Mouse (Mus musculus) gastrocnemius, adult 18-20 months (tissue): ENCODE data around the gene Col7a1. TPM values are rescaled to one million over a fixed set of nuclear protein-coding genes. Genes with fewer than 3 reads are reported as not detected.

Experiments used
- DNase-seq: peaks from one replicate; pipeline ENCODE4 v3.0.0; 2021; ENCODE audit warnings: low spot score
- total RNA-seq, 2 experiments: library from RNA; stranded (reverse); gene quantifications; 2 replicates each; pipeline ENCODE4 v1.2.3; 2021

Col7a1 gene
- total RNA-seq, 2 experiments from 2014 or later = 2.2 to 3.5 TPM

DNA sequence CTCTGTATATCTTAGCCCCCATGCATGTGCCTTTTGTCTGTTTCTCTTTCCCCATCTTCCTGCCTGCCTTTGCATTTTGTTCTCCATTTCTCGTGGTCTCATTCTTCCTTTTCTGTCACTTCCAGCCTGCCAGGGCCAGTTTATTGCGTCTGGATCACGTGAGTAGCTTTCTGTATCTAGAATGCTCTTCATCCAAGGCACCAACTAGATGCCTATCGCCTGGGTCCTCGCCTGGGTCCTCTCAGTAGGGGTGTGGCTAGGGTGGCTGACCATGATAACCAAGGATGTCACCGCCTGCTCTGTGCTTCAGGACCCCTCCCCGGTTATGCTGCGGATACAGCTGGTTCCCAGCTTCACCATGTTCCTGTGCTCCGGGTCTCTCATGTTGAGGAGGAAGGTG is 29.8 kb downstream of the Col7a1 start:
- DNase-seq = no peak

DNA sequence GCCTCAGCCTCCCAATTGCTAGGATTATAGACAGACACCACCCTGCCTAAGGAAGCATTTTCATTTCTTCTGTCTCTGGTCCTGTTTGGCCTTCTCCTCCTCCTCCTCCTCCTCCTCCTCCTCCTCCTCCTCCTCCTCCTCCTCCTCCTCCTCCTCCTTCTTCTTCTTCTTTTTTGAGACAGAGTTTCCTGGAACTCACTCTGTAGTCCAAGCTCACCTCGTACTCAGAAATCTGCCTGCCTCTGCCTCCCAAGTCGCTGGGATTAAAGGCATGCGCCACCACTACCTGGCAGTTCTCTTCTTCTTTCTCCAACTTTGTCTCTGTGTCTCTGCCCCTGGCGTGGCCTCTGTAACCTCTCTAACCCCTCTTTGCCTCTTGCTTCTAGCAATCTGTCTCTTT is 32.3 kb downstream of the Col7a1 start, which contains the start of gene Ucn2:
Ucn2 (plus strand) TSS at position 301 of the 400 bp plus-strand sequence.
- DNase-seq = no peak

DNA sequence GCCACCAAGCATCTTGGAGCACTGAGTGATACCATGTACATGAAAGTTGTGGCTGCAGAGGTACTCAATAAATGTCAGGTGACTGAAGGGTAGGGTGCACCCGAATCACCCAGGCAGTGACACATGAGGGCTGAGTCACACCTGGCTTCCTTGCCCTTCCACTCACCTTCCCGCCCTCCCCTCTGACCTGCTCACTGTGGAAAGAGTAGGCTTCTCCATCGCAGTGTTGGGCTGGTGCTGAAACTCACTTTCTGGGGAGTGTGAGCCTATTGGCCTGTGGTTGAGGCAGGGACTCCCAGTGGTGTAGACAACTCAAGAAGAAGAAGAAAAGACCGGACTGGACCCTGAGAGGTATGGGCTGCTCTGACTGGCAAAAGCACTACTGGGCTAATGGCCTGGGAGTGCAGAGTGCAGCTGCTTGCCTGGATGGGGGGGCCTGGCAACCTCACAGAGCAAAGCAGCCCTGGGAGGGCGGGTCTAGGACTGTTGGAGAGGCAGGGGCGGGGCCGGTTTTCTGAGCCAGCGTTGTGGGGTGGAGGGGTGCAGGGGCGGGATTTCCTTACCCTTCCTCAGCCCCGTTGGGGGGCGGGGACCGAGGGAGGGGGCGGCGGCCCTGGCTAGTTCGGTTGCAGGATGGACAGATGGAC is 34.4 kb downstream of the Col7a1 start:
- DNase-seq = peak; percentile 68

DNA sequence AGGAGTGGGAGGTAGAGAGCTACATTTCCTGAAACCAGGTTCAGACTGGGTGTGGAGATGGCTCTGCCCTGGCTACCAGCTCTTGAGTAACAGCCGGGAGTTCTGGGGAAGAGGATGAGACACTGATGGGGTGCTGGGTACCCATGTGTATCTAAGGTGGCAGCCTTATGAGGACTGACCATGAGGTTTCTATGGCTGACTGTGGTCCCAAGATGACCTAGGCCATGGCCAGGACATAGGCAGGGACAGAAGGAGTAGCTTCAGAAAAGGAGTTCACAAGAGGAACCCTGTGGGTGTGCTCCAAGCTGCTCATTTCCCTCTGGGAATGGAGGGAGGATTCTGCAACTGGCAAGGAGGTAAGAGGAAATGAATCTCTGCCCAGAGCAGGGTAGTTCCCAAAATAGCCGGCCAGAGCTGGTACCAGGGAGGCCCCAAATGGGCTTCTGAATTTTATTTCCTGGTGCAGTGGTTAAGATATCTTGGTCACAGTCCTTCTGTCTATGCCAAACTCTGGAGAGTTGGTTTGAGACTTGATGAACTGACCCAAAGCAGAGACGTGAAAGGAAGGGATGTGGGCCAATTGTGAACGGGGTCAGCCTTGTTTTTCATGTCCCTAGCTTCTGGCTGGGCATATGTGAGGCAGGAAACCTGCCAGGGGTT is 36.5 kb downstream of the Col7a1 start:
- DNase-seq = peak; percentile 51

DNA sequence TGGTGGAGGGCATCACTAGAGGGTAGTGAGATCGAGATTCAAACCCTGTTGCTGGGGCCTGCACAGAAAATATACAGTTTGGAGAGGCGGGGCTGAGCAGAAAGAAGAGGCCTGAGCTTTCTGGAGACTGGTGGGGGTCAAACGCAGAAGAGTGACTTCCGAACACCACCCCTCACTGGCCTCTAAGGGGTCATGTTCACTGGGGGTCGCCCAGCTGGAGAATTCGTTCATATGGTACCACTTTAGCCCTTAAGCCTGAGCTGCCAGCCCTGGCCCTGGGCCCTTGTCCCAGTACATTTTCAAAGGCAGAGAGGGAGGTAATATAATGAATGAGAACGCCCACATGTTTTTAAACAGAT is 37.1 kb downstream of the Col7a1 start:
- DNase-seq = peak; percentile 14

DNA sequence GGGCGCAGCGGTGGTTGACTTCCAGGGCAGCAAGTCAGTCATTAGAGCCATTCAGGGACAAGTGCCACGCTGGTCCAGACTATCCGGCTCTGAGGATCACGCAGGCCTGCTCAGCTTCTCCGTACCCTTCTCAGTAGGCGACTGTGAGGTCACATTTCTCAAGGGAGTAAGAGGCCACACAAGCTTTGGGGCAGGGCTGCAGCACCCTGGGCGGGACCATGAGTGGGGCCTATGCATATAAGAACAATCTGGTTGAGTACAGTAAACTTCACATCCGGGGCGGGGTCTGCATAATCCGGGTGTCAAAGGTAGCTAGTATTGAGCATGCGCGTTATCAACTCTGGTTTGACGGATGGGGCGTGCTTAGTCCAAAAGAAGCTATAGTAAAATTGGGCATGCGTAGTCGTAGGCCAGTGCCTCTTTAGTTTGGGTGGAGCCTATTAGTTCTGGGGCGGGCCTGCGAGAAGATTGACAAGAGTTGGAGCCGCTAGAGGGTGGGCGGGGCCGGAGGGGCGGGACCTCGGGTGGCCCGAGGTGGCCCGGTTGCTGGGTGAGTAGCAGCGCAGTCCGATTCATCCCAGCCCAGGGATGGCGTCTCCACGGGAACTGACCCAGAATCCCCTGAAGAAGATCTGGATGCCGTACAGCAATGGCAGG is 38.2 kb downstream of the Col7a1 start, which contains the start of gene Pfkfb4:
Pfkfb4 (plus strand) TSS at position 351 of the 657 bp plus-strand sequence.
- DNase-seq = peak; percentile 98

DNA sequence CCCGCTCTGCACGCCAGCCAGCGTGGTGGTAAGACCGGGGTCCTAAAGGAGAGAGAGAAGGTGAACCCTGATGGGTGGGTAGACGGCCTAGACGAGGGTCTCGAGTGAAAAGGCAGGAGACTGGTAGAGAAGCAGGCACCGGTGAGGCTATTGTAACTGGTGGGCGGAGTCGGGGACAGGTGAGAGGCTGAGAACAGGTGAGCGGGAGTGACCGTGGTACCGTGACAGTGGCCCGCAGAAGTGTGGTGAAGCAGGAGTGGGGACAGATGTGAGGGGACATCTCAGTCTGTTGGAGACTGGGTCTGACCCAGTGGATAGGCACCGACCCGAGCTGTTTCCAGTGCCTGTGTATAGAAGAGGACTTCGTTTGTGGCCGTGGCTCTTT is 38.7 kb downstream of the Col7a1 start:
- no peak for DNase-seq

DNA sequence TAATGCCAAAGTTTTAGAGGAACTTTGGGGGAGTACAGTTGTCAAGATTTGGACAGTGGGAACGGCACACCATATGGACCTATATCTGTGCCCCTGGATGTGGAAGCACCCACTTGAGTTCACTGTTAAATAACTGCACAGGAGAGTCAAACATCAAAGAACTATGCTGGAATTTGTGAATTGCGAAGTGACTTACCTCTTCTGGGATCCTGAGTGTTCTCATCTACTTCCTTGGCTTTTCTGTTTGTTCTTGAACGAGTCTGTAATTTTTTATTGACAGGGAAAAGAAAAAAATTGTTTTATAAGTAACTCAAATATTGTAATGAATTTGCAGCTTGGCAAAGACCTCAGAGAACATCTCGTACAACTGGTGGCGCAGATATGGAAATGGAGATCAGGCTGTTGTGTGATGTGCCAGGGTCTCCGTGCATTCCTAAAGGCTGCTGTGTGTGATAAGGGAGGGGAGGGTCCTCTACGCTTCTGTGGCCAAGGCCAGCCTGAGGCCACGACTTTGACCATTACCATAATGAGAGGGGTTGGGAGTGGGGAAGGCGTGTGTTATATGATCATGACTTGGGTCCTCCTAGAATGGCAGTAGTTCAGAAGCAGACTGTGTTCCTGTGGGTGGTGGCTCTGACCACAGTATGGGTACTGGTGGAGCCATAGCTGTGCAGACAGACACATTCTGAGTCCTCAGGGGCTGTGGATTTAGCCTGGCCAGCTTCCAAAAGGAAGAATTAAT is 39.4 kb downstream of the Col7a1 start:
- no peak for DNase-seq

DNA sequence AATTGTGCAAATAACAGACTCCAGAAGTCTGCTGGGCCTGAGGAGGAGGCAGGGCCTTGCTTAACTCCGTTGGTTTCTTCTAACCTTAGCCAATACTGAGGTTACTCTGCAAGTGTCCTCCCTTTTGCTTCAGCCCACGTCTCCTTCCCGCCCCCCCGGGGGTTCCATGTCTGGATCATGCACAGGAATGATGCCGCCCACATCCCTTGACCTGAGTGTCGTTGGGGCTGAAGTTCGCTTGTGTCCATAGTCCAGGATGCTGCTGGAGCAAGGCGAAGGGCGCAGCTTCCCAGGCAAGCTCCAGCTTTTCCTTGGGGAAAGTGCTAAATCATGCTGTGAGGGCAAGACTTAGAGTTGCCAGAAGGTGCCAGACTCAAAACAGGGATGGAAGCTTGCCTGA is 43.0 kb downstream of the Col7a1 start:
- DNase-seq = no peak

DNA sequence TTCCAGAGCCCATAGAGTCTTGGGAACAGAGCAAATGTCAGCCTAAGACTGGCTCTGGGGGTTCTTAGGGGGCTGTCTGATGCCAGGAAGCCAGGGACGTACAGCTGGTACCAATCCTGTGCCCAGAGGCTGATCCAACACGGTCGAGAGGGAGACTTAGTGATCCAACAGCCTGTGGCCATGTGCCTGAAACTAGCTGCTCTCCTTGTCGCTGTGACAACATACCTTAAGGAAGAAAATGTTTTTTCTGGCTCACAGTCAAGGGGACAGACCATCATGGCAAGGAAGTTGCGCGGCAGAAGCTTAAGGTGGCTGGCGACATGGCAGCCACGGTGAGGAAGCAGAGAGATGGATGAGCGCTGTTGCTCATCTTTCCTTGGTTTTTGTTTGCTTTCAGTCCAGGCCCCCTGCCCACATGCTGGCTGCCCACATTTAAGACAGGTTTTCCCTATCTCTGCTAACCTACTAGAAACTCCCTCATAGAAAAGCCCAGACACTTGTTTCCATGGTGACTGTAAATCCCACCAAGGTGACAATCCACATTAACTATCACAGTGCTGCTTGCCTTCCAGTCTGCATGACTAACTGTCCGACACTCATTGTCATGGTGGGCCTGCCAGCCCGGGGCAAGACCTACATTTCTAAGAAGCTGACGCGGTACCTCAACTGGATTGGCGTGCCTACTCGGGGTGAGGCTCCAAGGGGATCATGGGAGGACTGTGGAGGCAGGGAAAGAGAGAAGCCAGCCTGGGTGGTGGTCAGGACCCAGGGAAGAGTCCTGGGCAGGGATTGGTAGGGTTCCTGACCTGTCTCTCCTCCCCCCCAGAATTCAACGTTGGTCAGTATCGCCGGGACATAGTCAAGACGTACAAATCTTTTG is 45.1 kb downstream of the Col7a1 start:
- no peak for DNase-seq

DNA sequence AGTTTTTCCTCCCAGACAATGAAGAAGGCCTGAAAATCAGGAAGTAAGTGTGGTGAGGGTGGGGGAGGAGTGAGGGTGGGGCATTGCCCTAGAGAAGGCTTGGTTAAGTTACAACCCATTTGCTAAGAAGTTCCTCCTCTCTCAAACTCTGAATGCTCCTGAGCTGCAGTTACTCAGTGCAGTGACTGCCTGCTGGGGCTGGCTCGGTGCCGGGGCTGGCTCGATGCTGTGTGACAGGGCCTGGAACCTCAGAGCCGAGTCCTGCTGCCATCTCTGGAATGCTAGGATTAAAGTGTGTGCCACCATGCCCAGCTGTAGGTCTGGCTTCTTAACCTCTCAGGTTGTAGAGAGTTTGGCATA is 45.8 kb downstream of the Col7a1 start:
- DNase-seq = no peak

DNA sequence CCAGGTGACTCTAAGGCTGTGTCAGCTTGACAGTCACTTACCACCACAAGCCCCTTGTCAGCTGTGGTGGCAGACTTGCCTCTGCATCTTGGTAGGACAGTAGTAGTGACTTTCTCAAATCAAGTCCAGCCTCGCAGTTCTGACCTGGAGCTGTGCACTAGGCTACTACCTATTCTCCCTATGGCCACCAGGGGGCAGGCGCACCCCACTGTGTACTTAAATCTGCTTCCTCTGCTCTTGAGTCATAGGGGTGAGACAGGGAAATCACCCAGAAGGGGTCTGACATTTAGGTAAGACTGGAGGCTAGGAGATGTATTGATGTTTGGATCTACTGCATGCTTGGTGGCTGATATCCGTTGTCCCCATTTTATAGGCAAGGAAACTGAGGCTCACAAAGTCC is 47.3 kb downstream of the Col7a1 start:
- DNase-seq = peak; percentile 64

DNA sequence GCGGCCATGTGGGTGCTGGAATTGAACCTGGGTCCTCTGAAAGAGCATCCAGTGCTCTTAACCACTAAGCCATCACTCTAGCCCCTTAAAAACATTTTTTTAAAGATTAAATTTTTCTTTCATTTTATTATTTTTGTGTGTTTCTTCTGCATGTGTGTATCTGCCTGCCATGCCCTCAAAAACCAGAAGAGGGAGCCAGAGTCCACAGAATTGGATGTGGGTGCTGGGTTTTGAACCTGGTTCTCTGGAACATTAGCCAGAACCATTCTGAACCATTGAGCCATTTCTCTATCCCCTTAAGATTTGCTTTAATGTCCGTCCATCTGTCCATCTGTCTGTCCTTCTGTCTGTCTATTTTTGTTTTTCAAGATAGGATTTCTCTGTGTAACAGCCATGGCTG is 49.8 kb downstream of the Col7a1 start:
- peak; percentile 57 for DNase-seq

DNA sequence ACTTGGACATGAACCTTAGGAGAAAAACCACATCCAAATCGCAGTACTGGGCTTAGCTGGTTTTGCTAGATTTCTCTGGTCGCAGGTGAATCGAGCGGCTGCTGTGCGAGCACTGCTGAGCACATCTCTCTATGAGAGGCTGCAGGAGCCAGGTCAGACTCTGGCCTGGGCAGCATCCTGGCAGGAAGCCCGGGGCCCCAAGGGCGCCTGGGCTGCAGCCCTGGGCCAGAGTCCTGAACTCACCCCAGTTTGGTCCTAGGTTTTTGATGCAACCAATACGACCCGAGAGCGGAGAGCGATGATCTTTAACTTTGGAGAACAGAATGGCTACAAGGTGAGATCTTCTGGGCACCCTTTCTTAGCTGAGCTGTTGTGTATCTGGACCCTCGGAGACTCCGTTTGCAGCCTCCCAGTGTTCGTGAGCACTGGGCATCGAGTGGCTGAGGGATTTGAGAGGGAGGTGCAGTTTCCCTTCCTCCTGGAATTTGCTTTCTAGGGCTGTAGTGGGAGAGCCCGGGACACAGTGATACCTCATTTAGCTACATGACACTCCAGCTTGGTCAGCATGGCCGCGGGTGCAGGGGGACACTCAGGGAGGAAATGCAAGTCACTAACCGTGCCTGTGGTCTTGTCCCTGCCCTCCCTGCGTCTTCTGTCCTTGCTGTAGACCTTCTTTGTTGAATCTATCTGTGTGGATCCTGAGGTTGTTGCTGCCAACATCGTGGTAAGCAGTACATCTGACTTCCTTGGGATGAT is 53.8 kb downstream of the Col7a1 start:
- peak; percentile 49 for DNase-seq

DNA sequence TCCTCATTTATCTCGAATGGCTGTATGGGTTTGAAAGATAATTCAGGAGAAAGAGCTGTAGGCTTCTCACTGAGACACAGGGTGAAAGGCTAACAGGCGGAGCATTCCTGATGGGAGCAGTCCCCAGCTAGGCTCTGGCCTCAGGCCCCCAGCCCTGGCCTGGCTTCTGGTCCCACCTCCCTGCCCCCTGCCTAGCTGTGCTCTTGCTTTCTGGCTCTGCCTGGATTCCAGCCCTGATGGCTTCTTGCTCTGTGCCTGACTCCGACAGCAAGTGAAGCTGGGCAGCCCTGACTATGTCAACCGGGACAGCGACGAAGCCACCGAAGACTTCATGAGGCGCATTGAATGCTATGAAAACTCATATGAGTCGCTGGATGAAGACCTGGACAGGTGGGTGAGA is 54.7 kb downstream of the Col7a1 start:
- peak; percentile 24 for DNase-seq

DNA sequence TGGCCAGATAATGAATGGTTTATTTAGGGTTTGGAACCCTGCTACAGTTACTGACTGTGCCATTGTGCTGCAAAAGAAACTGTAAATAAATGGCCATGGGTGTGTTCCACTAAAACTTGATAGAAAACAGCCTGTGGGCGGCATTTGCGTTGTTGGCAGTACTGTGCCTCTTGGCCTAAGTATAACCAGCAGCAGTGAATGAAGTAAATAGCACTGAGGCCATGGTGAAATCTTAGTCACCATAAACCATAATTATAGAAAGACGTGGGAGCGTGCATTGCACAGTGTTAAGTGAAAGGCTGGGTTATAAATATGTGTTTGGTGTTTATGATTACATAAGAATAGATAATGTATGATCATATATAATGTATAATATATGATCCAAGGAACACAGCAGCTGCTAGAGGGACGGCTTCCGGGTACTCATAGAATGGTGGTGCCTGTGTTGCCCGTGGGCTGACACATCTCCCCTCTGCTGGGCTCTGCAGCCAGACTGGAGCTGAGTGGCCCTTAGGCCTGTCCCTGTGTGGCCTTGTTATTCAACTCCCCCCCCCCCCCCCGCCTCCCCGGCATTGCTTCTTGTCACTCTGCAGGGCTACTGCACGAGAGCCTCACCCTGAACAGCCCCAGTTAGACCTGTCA is 55.7 kb downstream of the Col7a1 start:
- DNase-seq = peak; percentile 48

DNA sequence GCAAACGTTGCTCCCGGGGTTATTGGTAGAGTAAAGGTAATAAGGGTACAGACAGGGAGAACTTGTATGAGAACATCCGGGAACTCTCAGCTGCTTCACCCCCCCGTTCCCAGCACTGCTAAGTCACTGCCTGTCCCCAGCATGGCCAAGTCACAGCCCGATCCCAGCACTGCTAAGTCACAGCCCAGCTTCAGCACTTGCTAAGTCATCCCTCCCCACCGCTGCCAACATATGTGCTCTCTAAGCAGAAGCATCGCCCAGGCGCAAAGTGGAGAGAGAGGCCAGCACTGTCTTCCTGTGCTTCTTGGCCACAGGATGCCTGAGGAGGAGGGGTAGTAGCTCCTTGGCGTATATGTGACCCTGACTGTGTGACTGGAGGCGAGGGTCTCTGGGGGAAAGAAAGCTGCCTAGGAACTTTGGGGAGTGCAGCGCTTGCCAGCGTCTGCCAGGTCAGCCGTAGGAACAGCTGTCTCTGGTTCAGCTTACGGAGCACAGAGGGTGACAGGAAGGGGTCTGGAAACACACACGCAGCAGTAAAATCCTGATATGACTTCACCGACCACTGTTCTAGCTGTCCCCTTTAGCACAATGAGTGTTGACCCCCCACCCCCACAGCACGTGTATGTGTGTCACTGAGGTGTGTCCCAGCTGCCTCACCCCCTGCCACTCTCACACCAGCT is 56.4 kb downstream of the Col7a1 start:
- peak; percentile 87 for DNase-seq

DNA sequence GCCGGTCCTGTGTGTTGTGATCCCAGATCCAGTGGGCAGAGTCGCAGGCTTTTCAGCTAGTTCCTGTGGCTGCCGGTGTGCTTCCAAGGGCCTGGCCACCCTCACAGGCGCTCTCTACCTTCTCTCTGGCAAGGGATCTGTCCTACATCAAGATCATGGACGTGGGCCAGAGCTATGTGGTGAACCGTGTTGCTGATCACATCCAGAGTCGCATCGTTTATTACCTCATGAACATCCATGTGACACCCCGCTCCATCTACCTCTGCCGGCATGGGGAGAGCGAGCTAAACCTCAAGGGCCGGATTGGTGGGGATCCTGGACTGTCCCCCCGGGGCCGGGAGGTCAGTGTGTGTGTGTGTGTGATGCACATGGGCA is 56.9 kb downstream of the Col7a1 start:
- peak; percentile 67 for DNase-seq

DNA sequence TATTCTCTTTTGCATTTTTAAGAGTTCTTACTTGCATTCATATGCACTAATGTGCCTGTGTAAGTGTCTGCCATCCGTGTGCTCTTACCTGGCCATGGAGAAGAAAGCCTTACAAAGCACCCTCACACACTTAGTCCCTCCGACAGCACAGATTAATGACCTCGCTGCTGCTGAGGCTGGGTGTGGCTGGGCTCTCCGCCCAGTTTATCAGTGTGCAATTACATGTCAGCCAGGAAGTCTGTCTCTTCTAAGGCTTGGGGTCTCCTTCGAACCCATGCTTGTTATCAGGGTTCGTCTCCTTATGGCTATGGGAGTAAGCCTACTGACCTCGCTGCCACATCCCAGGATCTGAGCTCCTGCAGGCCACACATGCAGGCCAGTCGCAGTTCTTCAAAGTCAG is 62.0 kb downstream of the Col7a1 start:
- no peak for DNase-seq
